Mouse (Mus musculus) Muller cell, postnatal 12 days (primary cell): ENCODE measurements at regions not wholly inside any gene's neighbourhood (a gene's known extent, or its start where the extent isn't known, plus 50 kb on each side); places are given as distances from the start of the nearest gene placed in this dataset.

ENCODE experiments used
- DNase-seq: peaks from one replicate; pipeline ENCODE4 v3.0.0-alpha.2; 2015; ENCODE audit errors: inconsistent ontology term

DNA sequence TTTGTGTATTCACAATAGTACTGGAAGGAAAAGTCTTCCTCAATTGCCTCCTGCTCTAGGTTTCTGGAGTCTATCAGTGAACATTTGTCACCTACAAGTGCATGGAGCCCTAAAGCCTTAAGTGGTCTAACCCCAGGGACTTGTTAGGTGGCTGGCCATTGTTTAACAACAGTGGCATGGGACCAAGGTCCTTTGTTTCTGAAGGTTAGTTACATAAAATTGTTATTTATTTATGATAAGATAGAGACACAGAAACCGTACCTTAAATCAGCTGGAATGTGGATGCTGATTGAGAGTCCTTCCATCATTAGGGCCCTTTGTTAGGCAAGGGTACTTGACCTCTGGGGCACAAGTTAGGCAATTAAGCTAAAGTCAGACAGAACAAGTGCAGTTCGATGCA lies 99.6 kb upstream of the Map4k3 start:
- DNase-seq: no peak

- no peak for DNase-seq
These were observed 99.1 kb upstream of the Map4k3 start for GRCm38 (mm10) chr17:80827361-80827760.

DNA sequence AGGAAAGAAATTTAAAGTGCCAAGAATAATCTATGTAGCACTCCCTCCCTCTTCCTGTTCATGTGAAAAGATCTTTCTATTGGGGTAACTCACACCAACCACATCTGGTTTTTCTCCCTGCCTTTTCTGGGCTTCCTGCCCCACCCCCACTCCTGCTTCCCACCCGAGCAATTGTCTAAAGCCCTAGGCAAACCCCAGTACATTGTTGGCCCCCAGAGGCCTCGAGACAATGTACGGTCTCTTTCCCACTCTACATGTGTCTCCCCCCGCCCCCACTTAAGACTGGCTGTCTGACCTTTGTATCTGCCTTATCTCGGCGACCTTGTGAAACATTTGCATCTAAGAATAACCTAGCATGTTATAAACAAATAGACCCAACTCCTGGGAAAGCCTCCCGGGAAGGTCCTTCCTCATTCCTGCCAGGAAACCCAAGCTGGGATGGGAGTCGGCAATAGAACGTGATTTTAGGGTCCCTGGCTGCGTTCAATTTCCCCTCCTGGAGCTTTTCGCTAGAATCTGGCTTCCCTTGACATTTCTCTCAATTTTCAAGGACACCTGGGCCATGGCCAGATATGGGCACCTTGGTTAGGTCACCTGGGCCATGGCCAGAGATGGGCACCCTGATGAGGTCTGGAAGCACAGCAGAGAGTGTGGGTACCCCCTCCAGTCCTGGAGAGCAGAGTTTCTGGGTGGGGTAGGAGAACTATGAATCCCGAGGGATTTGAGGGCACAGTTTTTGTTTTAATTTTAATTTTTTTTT lies 97.9 kb upstream of the Map4k3 start:
- no peak for DNase-seq

- DNase-seq: no peak
These were observed 97.2 kb upstream of the Map4k3 start for GRCm38 (mm10) chr17:80825518-80825901.

DNA sequence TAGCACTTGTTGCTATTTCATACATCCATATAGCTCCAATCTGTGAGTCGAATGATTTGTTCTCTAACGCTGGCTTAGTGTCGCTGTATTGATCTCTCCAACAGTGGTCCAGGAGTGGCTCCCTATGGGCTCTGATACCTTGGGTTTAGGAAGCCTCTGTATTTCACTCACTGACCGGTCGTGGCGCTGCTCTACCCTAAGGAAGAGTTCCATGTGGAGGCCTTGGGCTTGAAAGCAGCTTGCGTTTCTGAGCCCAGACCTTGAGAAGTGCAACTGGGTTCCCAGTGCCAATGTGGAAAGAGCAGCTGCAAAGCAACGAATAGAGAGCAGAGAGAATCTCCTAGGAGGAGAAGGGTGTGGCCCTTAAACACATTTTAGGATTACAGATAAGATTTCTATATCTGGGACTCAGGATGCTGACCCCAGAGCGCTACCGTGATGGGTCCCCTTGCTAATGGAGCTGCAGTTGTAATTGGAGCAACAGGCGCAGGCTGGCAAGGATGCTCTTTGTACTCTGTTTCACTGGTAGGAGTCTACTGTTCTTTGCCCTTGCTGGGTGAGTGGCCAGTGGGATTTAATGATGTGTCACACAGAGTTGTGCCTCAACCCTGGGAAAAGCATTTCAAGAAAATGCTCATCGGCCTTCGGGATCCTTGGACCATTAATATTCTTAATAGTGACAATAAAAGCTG lies 96.7 kb upstream of the Map4k3 start:
- DNase-seq: no peak

GRCm38 (mm10) chr17:80824261-80824660 lies 96.0 kb upstream of the Map4k3 start:
- DNase-seq: no peak

GRCm38 (mm10) chr17:80820888-80821287 lies 92.6 kb upstream of the Map4k3 start:
- DNase-seq: no peak

DNA sequence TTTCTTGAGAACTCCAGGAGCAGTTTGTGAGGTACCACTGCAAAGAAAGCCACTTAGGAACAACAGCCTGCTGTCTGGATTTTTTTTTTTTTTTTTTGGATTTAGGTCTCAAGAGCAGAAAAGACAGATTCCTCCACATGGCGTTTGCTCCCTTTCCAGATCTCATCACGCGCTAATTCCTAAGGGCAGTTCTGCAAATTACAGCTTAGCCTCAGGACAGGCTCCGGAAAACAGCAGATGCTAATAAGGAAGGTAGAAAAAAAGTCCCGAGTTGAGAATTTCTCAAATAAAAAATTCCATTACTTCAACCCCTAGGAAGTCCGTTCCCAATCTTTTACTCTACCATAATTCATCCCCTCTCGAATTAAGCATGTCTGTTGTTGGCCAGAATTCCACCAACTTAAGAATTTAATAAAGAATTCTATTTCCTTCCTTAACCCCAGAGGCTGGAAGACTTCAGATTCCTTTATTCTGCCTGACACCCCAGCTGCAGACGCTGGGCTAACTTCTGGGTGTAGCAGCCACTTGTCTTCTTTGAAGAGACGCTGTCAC lies 90.3 kb upstream of the Map4k3 start:
- no peak for DNase-seq

DNA sequence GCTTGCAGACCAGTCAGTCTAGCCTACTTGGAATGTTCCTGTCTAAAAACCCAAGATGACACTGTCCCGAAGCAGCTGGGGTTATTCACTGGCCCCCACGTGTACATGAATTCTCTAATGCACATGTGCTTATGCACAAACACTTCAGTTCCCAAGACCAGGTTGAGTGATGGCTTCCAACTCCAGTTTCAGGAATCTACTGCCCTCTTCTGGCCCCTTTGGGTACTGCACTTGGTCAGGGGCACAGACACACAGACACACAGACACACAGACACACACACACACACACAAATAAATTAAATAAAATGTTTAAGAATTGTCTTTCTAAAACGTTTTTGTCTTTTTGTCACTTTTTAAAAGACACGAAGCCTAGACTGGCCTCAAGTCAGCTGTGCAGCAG lies 87.5 kb upstream of the Map4k3 start:
- no peak for DNase-seq

DNA sequence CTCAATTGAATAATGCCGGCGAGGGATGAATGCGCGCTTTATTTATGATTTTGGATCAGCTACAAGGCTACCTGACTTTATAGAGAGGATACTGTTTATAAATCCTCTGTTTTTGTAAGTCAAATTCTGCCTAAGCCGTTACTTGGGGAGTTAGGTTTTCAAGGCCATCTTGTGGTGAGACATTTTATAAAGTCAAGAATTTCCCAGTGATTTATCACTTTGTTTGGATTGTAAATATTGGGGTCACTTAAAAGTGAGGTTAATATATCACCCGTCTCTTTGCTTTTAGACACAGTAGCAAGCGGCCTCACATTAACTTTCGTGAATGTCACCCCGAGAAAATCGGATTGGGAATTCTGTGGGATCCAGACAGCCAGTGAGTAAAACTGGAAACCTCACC lies 84.9 kb upstream of the Map4k3 start:
- DNase-seq: no peak

DNA sequence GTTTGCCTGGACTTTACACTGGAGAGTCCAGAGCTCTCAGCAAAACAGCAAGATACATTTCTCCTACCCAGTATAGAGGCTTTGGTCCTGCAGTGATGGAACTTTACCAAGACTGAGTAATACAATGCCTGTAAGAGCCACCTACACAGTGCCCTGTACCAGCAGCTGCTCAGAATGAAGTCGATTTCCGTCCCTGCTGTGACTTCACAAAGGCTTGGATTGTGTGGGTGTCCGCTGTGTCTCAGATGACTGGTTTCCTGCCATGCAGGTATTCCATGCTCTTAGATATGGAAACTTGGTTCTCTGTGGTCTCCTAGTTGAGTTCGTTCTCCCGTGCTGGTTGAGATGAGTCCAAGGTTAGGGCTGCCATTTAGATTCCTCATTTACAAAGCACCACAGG lies 81.0 kb upstream of the Map4k3 start:
- peak; percentile 81 for DNase-seq

GRCm38 (mm10) chr17:80808069-80808468 lies 79.8 kb upstream of the Map4k3 start:
- peak; percentile 29 for DNase-seq

DNA sequence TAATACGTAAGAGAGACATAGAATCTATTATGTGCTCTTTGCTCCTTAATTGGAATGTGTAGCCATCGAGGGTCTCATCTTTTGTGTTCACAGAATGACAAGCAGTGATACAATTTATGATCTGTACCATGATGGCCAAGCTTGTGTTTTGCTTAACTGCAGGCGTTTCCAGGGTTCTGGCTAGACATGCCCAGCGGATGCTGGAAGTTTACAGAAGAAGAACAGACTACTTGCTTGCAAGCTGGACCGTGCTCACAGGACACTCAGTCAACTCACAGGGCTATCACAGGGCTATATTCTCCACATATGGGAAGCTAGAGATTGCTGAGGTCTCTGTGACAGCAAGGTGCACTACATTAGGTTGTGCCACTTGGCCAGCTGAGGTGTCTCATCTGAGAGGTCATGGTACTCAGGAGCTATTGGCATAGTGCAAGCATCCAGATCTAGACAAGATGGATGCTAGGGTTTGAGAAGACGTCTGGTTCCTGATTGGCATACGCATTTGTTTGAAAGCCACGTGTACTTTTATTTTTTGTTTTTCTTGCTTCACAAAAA lies 75.2 kb upstream of the Map4k3 start:
- no peak for DNase-seq

DNA sequence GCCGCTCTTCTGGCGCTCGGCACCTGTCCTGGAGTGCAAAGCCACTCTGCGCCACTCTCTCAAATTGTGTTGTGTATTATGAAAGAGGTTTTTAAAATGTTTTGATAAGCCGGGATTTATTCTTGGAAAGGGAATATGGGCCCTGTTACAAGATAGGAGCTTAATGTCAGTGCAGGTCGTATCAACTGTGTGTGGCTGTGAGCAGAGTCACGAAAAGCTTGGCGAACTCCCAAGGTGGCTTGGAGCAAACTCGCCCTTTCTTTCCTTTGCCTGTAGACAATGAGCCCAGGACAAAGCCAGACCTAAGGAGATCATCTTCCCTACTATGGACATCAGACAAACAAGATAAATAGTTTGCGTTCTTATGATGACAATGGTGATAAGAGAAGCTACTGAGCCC lies 74.3 kb upstream of the Map4k3 start:
- no peak for DNase-seq

DNA sequence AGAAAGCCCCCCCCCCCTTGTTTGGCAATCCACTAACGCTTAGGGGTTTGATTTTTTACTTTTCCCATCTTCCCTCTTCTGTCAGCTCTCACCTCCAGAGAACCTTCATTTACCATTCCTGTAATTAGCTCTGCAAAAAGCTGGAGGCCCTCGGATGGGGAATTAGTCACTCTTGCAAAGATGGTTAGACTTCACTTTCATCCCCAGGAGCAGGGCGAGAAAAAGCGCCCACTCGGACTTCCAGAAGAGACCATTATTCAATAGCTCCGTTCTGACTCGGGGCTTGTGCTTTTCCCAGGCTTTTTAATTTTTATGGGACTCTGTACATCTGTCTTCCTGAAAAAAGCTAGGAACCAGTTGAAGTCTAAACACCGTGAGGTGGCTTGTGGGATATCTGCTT lies 73.7 kb upstream of the Map4k3 start:
- no peak for DNase-seq

GRCm38 (mm10) chr17:80801451-80801983 lies 73.2 kb upstream of the Map4k3 start:
- DNase-seq: peak; percentile 76

DNA sequence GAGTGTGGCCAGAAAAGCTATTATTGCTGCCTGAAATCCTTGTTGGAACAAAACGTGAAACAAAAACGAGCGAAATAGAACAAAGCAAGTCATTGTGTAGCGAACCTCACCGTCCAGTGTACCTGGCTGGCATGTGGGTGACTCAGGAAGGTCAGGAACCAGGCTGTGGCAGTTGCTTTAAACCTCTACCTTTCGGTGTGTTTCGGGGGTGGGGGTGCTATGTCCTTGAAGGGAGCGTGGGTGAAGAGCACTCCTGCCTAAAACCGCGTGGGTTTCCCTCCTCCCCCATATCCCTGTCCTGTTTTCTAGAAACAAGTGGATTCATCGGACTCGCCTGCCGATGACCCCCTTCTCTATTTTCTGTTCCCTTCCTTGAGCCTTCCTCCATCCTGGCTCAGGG lies 72.6 kb upstream of the Map4k3 start:
- no peak for DNase-seq

GRCm38 (mm10) chr17:80800454-80800853 lies 72.2 kb upstream of the Map4k3 start:
- no peak for DNase-seq

DNA sequence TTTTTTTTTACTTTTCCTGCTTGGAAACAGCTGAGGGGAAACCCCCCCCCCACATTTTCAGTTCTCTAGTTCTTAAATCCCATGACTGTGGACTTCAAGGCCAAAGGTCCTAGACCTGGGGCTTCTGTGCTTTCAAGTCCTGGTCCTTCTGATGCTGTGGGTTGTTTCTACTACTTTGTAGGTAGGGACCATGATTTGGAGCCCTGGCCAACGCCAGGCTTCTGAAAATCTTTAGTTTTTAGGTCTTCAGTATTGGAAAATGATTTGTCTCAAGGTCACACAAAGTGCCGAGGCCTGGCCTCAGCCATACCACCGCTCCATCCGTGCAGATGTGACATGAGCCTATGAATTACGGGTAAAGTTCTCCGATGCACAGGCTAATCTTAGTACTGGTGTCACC lies 70.8 kb upstream of the Map4k3 start:
- no peak for DNase-seq

GRCm38 (mm10) chr17:80798281-80798980 lies 70.1 kb upstream of the Map4k3 start:
- peak; percentile 73 for DNase-seq

- peak; percentile 80 for DNase-seq
These were observed 68.5 kb upstream of the Map4k3 start for GRCm38 (mm10) chr17:80796790-80797189.

- DNase-seq: no peak
These were observed 68.1 kb upstream of the Map4k3 start for GRCm38 (mm10) chr17:80796386-80796785.
